Mouse (Mus musculus) testis, adult 2 months (tissue): Measurements from ENCODE around the gene 3100002H09Rik. TPM values are rescaled to one million over a fixed set of nuclear protein-coding genes. Genes with fewer than 3 reads are reported as not detected.

ENCODE experiments used
- H3K27ac ChIP-seq: fragments of 200-500 bp; 2 replicates; pipeline ENCODE4 v1.5.1; 2012; ENCODE audit warnings: low read depth, low read length; ENCODE audit not compliant: control insufficient read depth, insufficient read depth
- H3K27me3 ChIP-seq: fragments of 200-500 bp; 2 replicates; pipeline ENCODE4 v1.6.1; 2012; ENCODE audit warnings: mild to moderate bottlenecking, low read length, moderate library complexity; ENCODE audit not compliant: control insufficient read depth, insufficient read depth
- H3K36me3 ChIP-seq: fragments of 200-500 bp; 2 replicates; pipeline ENCODE4 v1.6.1; 2012; ENCODE audit warnings: mild to moderate bottlenecking, low read length; ENCODE audit not compliant: control insufficient read depth, insufficient read depth
- H3K4me1 ChIP-seq: fragments of 200-500 bp; 2 replicates; pipeline ENCODE4 v1.6.1; 2012; ENCODE audit warnings: low read length; ENCODE audit not compliant: control insufficient read depth, insufficient read depth
- H3K4me3 ChIP-seq: fragments of 200-500 bp; 2 replicates; pipeline ENCODE4 v1.5.1; 2012; ENCODE audit warnings: low read depth, mild to moderate bottlenecking, low read length, moderate library complexity, mixed read lengths; ENCODE audit not compliant: control insufficient read depth
- CTCF ChIP-seq: fragments of 200-500 bp; IDR thresholded peaks from 2 replicates; pipeline ENCODE4 v1.5.1; 2012; ENCODE audit warnings: low read depth, mild to moderate bottlenecking, inconsistent platforms, low read length, moderate library complexity; ENCODE audit not compliant: control insufficient read depth, insufficient read depth, insufficient replicate concordance
- POLR2A ChIP-seq: fragments of 200-500 bp; IDR thresholded peaks from 2 replicates; pipeline ENCODE4 v1.6.1; 2012; ENCODE audit warnings: low read depth, mild to moderate bottlenecking, inconsistent platforms, low read length, moderate library complexity; ENCODE audit not compliant: control insufficient read depth
- polyA plus RNA-seq: library from polyadenylated mRNA; depleted of rRNA; stranded (reverse); fragments of >200 nt; gene quantifications from 2 replicates; pipeline ENCODE4 v1.2.3, GENCODE M21; 2012

The 3100002H09Rik gene
- polyA plus RNA-seq, 1 experiment, result not detected

GRCm38 (mm10) chr4:124647909-124648308 lies 37.3 kb upstream of the 3100002H09Rik start:
- H3K27me3 ChIP-seq, result no peaks in the 10 kb centered on the region
- H3K4me1 ChIP-seq, result no peaks in the 10 kb centered on the region
- no peak overlapping the region for H3K4me3 ChIP-seq
- H3K27ac ChIP-seq, result no peak overlapping the region
- H3K36me3 ChIP-seq, result no peaks in the 10 kb centered on the region
- TF ChIP-seq CTCF (no peak), POLR2A (no peak)

- TF ChIP-seq POLR2A (no peak), CTCF (no peak)
- Histone ChIP-seq H3K27ac (no peak overlapping the region), H3K4me3 (no peak overlapping the region), H3K4me1 (no peaks in the 10 kb centered on the region), H3K27me3 (no peaks in the 10 kb centered on the region), H3K36me3 (no peaks in the 10 kb centered on the region)
Observed at GRCm38 (mm10) chr4:124646591-124646990, 36.0 kb upstream of the 3100002H09Rik start.

- Histone ChIP-seq H3K27me3 (no peaks in the 10 kb centered on the region), H3K4me1 (peaks cover 3% of the 10 kb centered on the region), H3K36me3 (no peaks in the 10 kb centered on the region), H3K4me3 (no peak overlapping the region), H3K27ac (no peak overlapping the region)
- TF ChIP-seq CTCF (no peak; the same call in 1 of the 2 replicates), POLR2A (no peak)
Observed at GRCm38 (mm10) chr4:124644974-124645433, 34.4 kb upstream of the 3100002H09Rik start.

GRCm38 (mm10) chr4:124643859-124644258 lies 33.3 kb upstream of the 3100002H09Rik start:
- no peaks in the 10 kb centered on the region for H3K27me3 ChIP-seq

GRCm38 (mm10) chr4:124639715-124640114 lies 29.1 kb upstream of the 3100002H09Rik start:
- Histone ChIP-seq H3K4me3 (no peak overlapping the region), H3K4me1 (peaks cover 7% of the 10 kb centered on the region), H3K36me3 (no peaks in the 10 kb centered on the region), H3K27me3 (no peaks in the 10 kb centered on the region), H3K27ac (no peak overlapping the region)
- TF ChIP-seq POLR2A, result no peak
- TF ChIP-seq CTCF, result no peak

More at GRCm38 (mm10) chr4:124643859-124644258, 33.3 kb upstream of the 3100002H09Rik start:
- no peaks in the 10 kb centered on the region for H3K36me3 ChIP-seq
- no peak overlapping the region for H3K4me3 ChIP-seq
- H3K4me1 ChIP-seq, result peaks cover 7% of the 10 kb centered on the region
- H3K27ac ChIP-seq, result no peak overlapping the region
- TF ChIP-seq POLR2A (no peak), CTCF (no peak)

GRCm38 (mm10) chr4:124633281-124633680 lies 22.7 kb upstream of the 3100002H09Rik start:
- no peak overlapping the region for H3K27ac ChIP-seq
- no peak overlapping the region for H3K4me3 ChIP-seq
- H3K27me3 ChIP-seq, result no peaks in the 10 kb centered on the region
- no peaks in the 10 kb centered on the region for H3K4me1 ChIP-seq
- TF ChIP-seq CTCF (no peak), POLR2A (no peak)
- no peaks in the 10 kb centered on the region for H3K36me3 ChIP-seq

GRCm38 (mm10) chr4:124632856-124633255 lies 22.3 kb upstream of the 3100002H09Rik start:
- Histone ChIP-seq H3K27me3 (no peaks in the 10 kb centered on the region), H3K36me3 (no peaks in the 10 kb centered on the region), H3K4me1 (no peaks in the 10 kb centered on the region), H3K4me3 (no peak overlapping the region), H3K27ac (no peak overlapping the region)
- no peak for TF ChIP-seq CTCF
- no peak for TF ChIP-seq POLR2A

- no peaks in the 10 kb centered on the region for H3K27me3 ChIP-seq
- no peaks in the 10 kb centered on the region for H3K4me1 ChIP-seq
- no peak overlapping the region for H3K4me3 ChIP-seq
- TF ChIP-seq CTCF, result no peak
- TF ChIP-seq POLR2A, result no peak
- no peaks in the 10 kb centered on the region for H3K36me3 ChIP-seq
- H3K27ac ChIP-seq, result no peak overlapping the region
Observed at GRCm38 (mm10) chr4:124631456-124631855, 20.9 kb upstream of the 3100002H09Rik start.
